Mouse (Mus musculus) spleen, adult 2 months (tissue): ENCODE measurements around the gene Gm11037. TPM values are rescaled to one million over a fixed set of nuclear protein-coding genes. Genes with fewer than 3 reads are reported as not detected.
A peak's percentile ranks its signal among the peaks of the same experiment; 100 is the strongest.

ENCODE experiments used
- DNase-seq, 2 experiments: peaks; one replicate each; pipeline versions ENCODE4 v3.0.0 to v3.0.0-alpha.2; 2012 to 2021; ENCODE audit warnings: low spot score in 2 of 2, low read depth in 1 of 2
- H3K27ac ChIP-seq: fragments of 200-500 bp; 2 replicates; pipeline ENCODE4 v1.5.1; 2012; ENCODE audit warnings: low read length, inconsistent platforms; ENCODE audit not compliant: insufficient read depth
- H3K27me3 ChIP-seq: fragments of 200-500 bp; 2 replicates; pipeline ENCODE4 v1.6.1; 2012; ENCODE audit warnings: mild to moderate bottlenecking, moderate library complexity, low read length, inconsistent platforms; ENCODE audit not compliant: control insufficient read depth, insufficient read depth
- H3K36me3 ChIP-seq: fragments of 200-500 bp; 2 replicates; pipeline ENCODE4 v1.6.1; 2012; ENCODE audit warnings: mild to moderate bottlenecking, low read length, inconsistent platforms; ENCODE audit not compliant: control insufficient read depth, insufficient read depth
- H3K4me1 ChIP-seq: fragments of 200-500 bp; 2 replicates; pipeline ENCODE4 v1.6.1; 2011; ENCODE audit warnings: inconsistent platforms; ENCODE audit not compliant: control insufficient read depth, insufficient read depth, insufficient read length
- H3K4me3 ChIP-seq: fragments of 200-500 bp; 2 replicates; pipeline ENCODE4 v1.5.1; 2011; ENCODE audit warnings: mild to moderate bottlenecking, inconsistent platforms; ENCODE audit not compliant: insufficient read depth, insufficient read length; ENCODE audit errors: extremely low read depth
- CTCF ChIP-seq: fragments of 200-500 bp; IDR thresholded peaks from 2 replicates; pipeline ENCODE4 v1.5.1; 2011; ENCODE audit warnings: mild to moderate bottlenecking, inconsistent platforms; ENCODE audit not compliant: insufficient read depth, insufficient read length, insufficient replicate concordance; ENCODE audit errors: extremely low read depth
- POLR2A ChIP-seq: fragments of 200-500 bp; IDR thresholded peaks from 2 replicates; pipeline ENCODE4 v1.6.1; 2011; ENCODE audit warnings: low read depth, low read length, inconsistent platforms
- WGBS: fragments of 180-500 bp; shearing (Covaris S2); methylation state at CpG from one replicate; pipeline ENCODE4 v1.1.7; 2018; 5-methylcytosine and 5-hydroxymethylcytosine counted together
- polyA plus RNA-seq: library from polyadenylated mRNA; depleted of rRNA; stranded (reverse); fragments of >200 nt; gene quantifications from 2 replicates; pipeline ENCODE4 v1.2.3, GENCODE M21; 2012; rRNA removed

The Gm11037 gene
- polyA plus RNA-seq: not detected in 2 replicates

GRCm38 (mm10) chr2:131132930-131133547, at the start of gene Gm11037:
Gene Gm11037 (plus strand): TSS chr2:131133497.
- H3K4me1 ChIP-seq: peaks cover 3% of the 10 kb centered on the region; the same call in 1 of the 2 replicates

GRCm38 (mm10) chr2:131084206-131084605, 49.1 kb upstream of the Gm11037 start:
- Histone ChIP-seq H3K27me3 (no peaks in the 10 kb centered on the region), H3K27ac (no peak overlapping the region), H3K4me1 (no peaks in the 10 kb centered on the region; the same call in 1 of the 2 replicates), H3K4me3 (no peak overlapping the region), H3K36me3 (no peaks in the 10 kb centered on the region)
- no peak for DNase-seq
- 88% methylated on average over 4 of the region's 4 CpGs for whole genome bisulfite sequencing
- no peak for TF ChIP-seq POLR2A
- TF ChIP-seq CTCF: no peak

More at GRCm38 (mm10) chr2:131132930-131133547, at the start of gene Gm11037:
- Histone ChIP-seq H3K27ac (no peak within 1 kb of the TSS), H3K36me3 (no peaks in the 10 kb centered on the region), H3K27me3 (no peaks in the 10 kb centered on the region), H3K4me3 (no peak within 1 kb of the TSS)
- TF ChIP-seq CTCF (no peak), POLR2A (no peak)
- WGBS: 92% methylated on average over 9 of the region's 9 CpGs
- no peak for DNase-seq

- Histone ChIP-seq H3K4me1 (no peaks in the 10 kb centered on the region; the same call in 1 of the 2 replicates), H3K27me3 (no peaks in the 10 kb centered on the region), H3K36me3 (no peaks in the 10 kb centered on the region), H3K27ac (peak within 1 kb of the TSS; percentile 16; the same call in 1 of the 2 replicates), H3K4me3 (no peak within 1 kb of the TSS)
- TF ChIP-seq POLR2A: no peak
- 45% methylated on average over 11 of the region's 11 CpGs for WGBS
- DNase-seq: no peak
These were observed 46.5 kb upstream of the Gm11037 start, which contains the start of gene Siglec1 for GRCm38 (mm10) chr2:131086667-131087390. Gene Siglec1 (minus strand): TSS chr2:131086765.

GRCm38 (mm10) chr2:131088581-131088980, 44.7 kb upstream of the Gm11037 start:
- Histone ChIP-seq H3K27ac (no peak overlapping the region), H3K4me1 (no peaks in the 10 kb centered on the region; the same call in 1 of the 2 replicates), H3K4me3 (no peak overlapping the region), H3K36me3 (no peaks in the 10 kb centered on the region), H3K27me3 (no peaks in the 10 kb centered on the region)
- 82% methylated on average over 4 of the region's 4 CpGs for WGBS
- DNase-seq: no peak
- no peak for TF ChIP-seq POLR2A
- TF ChIP-seq CTCF: no peak

- H3K36me3 ChIP-seq: no peaks in the 10 kb centered on the region
- no peaks in the 10 kb centered on the region; the same call in 1 of the 2 replicates for H3K4me1 ChIP-seq
- WGBS: 73% methylated on average over 1 of the region's 1 CpGs
- H3K27ac ChIP-seq: no peak overlapping the region
- no peak overlapping the region for H3K4me3 ChIP-seq
- TF ChIP-seq POLR2A (no peak), CTCF (no peak)
- H3K27me3 ChIP-seq: no peaks in the 10 kb centered on the region
- no peak for DNase-seq
These were observed 43.7 kb upstream of the Gm11037 start for GRCm38 (mm10) chr2:131089634-131090033.

- WGBS: 79% methylated on average over 3 of the region's 3 CpGs
These were observed 42.4 kb upstream of the Gm11037 start for GRCm38 (mm10) chr2:131090852-131091251.

GRCm38 (mm10) chr2:131093577-131093976, 39.7 kb upstream of the Gm11037 start:
- Histone ChIP-seq H3K4me3 (no peak overlapping the region), H3K4me1 (no peaks in the 10 kb centered on the region; the same call in 1 of the 2 replicates), H3K27me3 (no peaks in the 10 kb centered on the region), H3K36me3 (no peaks in the 10 kb centered on the region), H3K27ac (no peak overlapping the region)
- WGBS: 87% methylated on average over 5 of the region's 5 CpGs
- DNase-seq: no peak
- no peak for TF ChIP-seq CTCF
- no peak for TF ChIP-seq POLR2A

More at GRCm38 (mm10) chr2:131090852-131091251, 42.4 kb upstream of the Gm11037 start:
- H3K27me3 ChIP-seq: no peaks in the 10 kb centered on the region
- TF ChIP-seq POLR2A (no peak), CTCF (no peak)
- H3K4me3 ChIP-seq: no peak overlapping the region
- H3K4me1 ChIP-seq: no peaks in the 10 kb centered on the region; the same call in 1 of the 2 replicates
- no peaks in the 10 kb centered on the region for H3K36me3 ChIP-seq
- H3K27ac ChIP-seq: no peak overlapping the region
- no peak for DNase-seq
